Mouse (Mus musculus) CH12.LX (cell line): ENCODE measurements around the gene Ndufaf5. TPM values are rescaled to one million over a fixed set of nuclear protein-coding genes. Genes with fewer than 3 reads are reported as not detected.

Source experiments
- DNase-seq: peaks from one replicate; pipeline ENCODE4 v3.0.0-alpha.2; 2013; ENCODE audit errors: extremely low read depth
- H3K27ac ChIP-seq: 2 replicates; pipeline ENCODE4 v1.5.1; 2012; ENCODE audit warnings: low read depth, mild to moderate bottlenecking, control low read depth, moderate library complexity; ENCODE audit not compliant: insufficient read depth
- H3K27me3 ChIP-seq: replicated peaks from 2 replicates; pipeline ENCODE3; 2012; ENCODE audit warnings: inconsistent platforms
- H3K36me3 ChIP-seq, 2 experiments: replicated peaks in 1 of 2; 2 replicates each; pipeline versions ENCODE3 to v1.6.1; 2012; ENCODE audit warnings: inconsistent platforms in 1 of 2, low read length in 1 of 2, mild to moderate bottlenecking in 1 of 2, mixed read lengths in 1 of 2, moderate library complexity in 1 of 2; ENCODE audit not compliant: control insufficient read depth in 1 of 2, insufficient read depth in 1 of 2
- H3K4me1 ChIP-seq, 2 experiments: 2 replicates each; pipeline ENCODE4 v1.6.1; 2012; ENCODE audit warnings: inconsistent platforms in 1 of 2, moderate library complexity in 1 of 2; ENCODE audit not compliant: insufficient read depth in 2 of 2, control insufficient read depth in 1 of 2
- H3K4me2 ChIP-seq: 2 replicates; pipeline ENCODE4 v1.6.1; 2012; ENCODE audit warnings: low read depth, mild to moderate bottlenecking, control low read depth; ENCODE audit not compliant: poor library complexity, insufficient read depth, severe bottlenecking
- H3K4me3 ChIP-seq, 3 experiments: fragments of 150-350 bp in 1 of 3; sonication (generic) in 1 of 3; replicated peaks in 1 of 3; 2 replicates each; pipeline versions ENCODE3 to v1.5.1; 2011 to 2012; ENCODE audit warnings: low read depth in 2 of 3, low read length in 2 of 3, mild to moderate bottlenecking in 2 of 3, moderate library complexity in 2 of 3, control low read depth in 1 of 3, improper control_type of control experiment in 1 of 3, inconsistent platforms in 1 of 3, mixed read lengths in 1 of 3; ENCODE audit not compliant: poor library complexity in 1 of 3
- H3K79me2 ChIP-seq: replicated peaks from 2 replicates; pipeline ENCODE4 v1.6.1; 2012; ENCODE audit warnings: mild to moderate bottlenecking, moderate library complexity; ENCODE audit not compliant: control insufficient read depth, poor library complexity, insufficient read depth, severe bottlenecking; ENCODE audit errors: extremely low read depth
- H3K9ac ChIP-seq: 2 replicates; pipeline ENCODE4 v1.6.1; 2012; ENCODE audit warnings: low read depth, mild to moderate bottlenecking, control low read depth, moderate library complexity; ENCODE audit not compliant: insufficient read depth
- H3K9me3 ChIP-seq: replicated peaks from 2 replicates; pipeline ENCODE3; 2012; ENCODE audit warnings: low read length, inconsistent platforms, mixed read lengths
- BHLHE40 ChIP-seq: IDR thresholded peaks from 2 replicates; pipeline ENCODE4 v1.6.1; 2011; ENCODE audit warnings: mild to moderate bottlenecking, low read depth, low read length, improper control_type of control experiment
- CHD1 ChIP-seq: IDR thresholded peaks from 2 replicates; pipeline ENCODE4 v1.6.1; 2012; ENCODE audit warnings: low read depth, low read length, improper control_type of control experiment, inconsistent platforms
- CHD2 ChIP-seq: IDR thresholded peaks from 2 replicates; pipeline ENCODE4 v1.6.1; 2011; ENCODE audit warnings: low read length, improper control_type of control experiment
- CTCF ChIP-seq, 2 experiments: IDR thresholded peaks in 1 of 2; conservative IDR thresholded peaks in 1 of 2; 2 replicates each; pipeline ENCODE4 v1.5.1; 2011 to 2012; ENCODE audit warnings: low read depth in 2 of 2, low read length in 2 of 2, improper control_type of control experiment in 1 of 2, inconsistent platforms in 1 of 2, mild to moderate bottlenecking in 1 of 2, moderate library complexity in 1 of 2
- E2F4 ChIP-seq: IDR thresholded peaks from 2 replicates; pipeline ENCODE4 v1.6.1; 2011; ENCODE audit warnings: low read depth, low read length, improper control_type of control experiment; ENCODE audit not compliant: insufficient replicate concordance
- ELF1 ChIP-seq: IDR thresholded peaks from 2 replicates; pipeline ENCODE4 v1.6.1; 2014; ENCODE audit warnings: low read depth, mild to moderate bottlenecking, inconsistent platforms, low read length, improper control_type of control experiment
- EP300 ChIP-seq: IDR thresholded peaks from 2 replicates; pipeline ENCODE4 v1.6.1; 2011; ENCODE audit warnings: low read length, improper control_type of control experiment
- GABPA ChIP-seq: IDR thresholded peaks from 2 replicates; pipeline ENCODE4 v1.6.1; 2012; ENCODE audit warnings: low read depth, low read length, improper control_type of control experiment, inconsistent platforms; ENCODE audit not compliant: insufficient replicate concordance
- HCFC1 ChIP-seq: IDR thresholded peaks from 2 replicates; pipeline ENCODE4 v1.6.1; 2012; ENCODE audit warnings: low read depth, mild to moderate bottlenecking, inconsistent platforms, low read length, improper control_type of control experiment
- IRF4 ChIP-seq: IDR thresholded peaks from 2 replicates; pipeline ENCODE4 v1.6.1; 2014; ENCODE audit warnings: low read depth, mild to moderate bottlenecking, inconsistent platforms, low read length, improper control_type of control experiment
- JUN ChIP-seq: IDR thresholded peaks from 2 replicates; pipeline ENCODE4 v1.6.1; 2011; ENCODE audit warnings: low read depth, mild to moderate bottlenecking, low read length, improper control_type of control experiment, moderate library complexity; ENCODE audit not compliant: insufficient read depth
- JUND ChIP-seq: conservative IDR thresholded peaks from 2 replicates; pipeline ENCODE4 v1.6.1; 2011; ENCODE audit warnings: low read depth, low read length, improper control_type of control experiment
- KAT2A ChIP-seq: IDR thresholded peaks from 2 replicates; pipeline ENCODE4 v1.6.1; 2012; ENCODE audit warnings: low read length, improper control_type of control experiment, inconsistent platforms; ENCODE audit not compliant: insufficient replicate concordance
- MAX ChIP-seq: IDR thresholded peaks from 2 replicates; pipeline ENCODE4 v1.6.1; 2011; ENCODE audit warnings: low read length, improper control_type of control experiment
- MAZ ChIP-seq: IDR thresholded peaks from 2 replicates; pipeline ENCODE4 v1.6.1; 2012; ENCODE audit warnings: low read depth, mild to moderate bottlenecking, inconsistent platforms, low read length, improper control_type of control experiment, moderate library complexity
- MEF2A ChIP-seq: IDR thresholded peaks from 2 replicates; pipeline ENCODE4 v1.6.1; 2014; ENCODE audit warnings: low read depth, mild to moderate bottlenecking, inconsistent platforms, low read length, improper control_type of control experiment, borderline replicate concordance
- MXI1 ChIP-seq: IDR thresholded peaks from 2 replicates; pipeline ENCODE4 v1.6.1; 2011; ENCODE audit warnings: mild to moderate bottlenecking, low read depth, low read length, improper control_type of control experiment
- MYC ChIP-seq: IDR thresholded peaks from 2 replicates; pipeline ENCODE4 v1.6.1; 2011; ENCODE audit warnings: low read depth, mild to moderate bottlenecking, improper control_type of control experiment, low read length
- NELFE ChIP-seq: IDR thresholded peaks from 2 replicates; pipeline ENCODE4 v1.6.1; 2011; ENCODE audit warnings: low read depth, low read length, improper control_type of control experiment
- NRF1 ChIP-seq: IDR thresholded peaks from 2 replicates; pipeline ENCODE4 v1.6.1; 2014; ENCODE audit warnings: low read depth, mild to moderate bottlenecking, inconsistent platforms, low read length, improper control_type of control experiment, moderate library complexity
- PAX5 ChIP-seq: IDR thresholded peaks from 2 replicates; pipeline ENCODE4 v1.6.1; 2012; ENCODE audit warnings: low read length, inconsistent platforms, mixed read lengths
- POLR2A ChIP-seq: IDR thresholded peaks from 2 replicates; pipeline ENCODE4 v1.6.1; 2011; ENCODE audit warnings: low read depth, mild to moderate bottlenecking, improper control_type of control experiment, low read length
- POLR2AphosphoS2 ChIP-seq: IDR thresholded peaks from 2 replicates; pipeline ENCODE4 v1.6.1; 2011; ENCODE audit warnings: low read depth, low read length, improper control_type of control experiment
- RAD21 ChIP-seq: IDR thresholded peaks from 2 replicates; pipeline ENCODE4 v1.6.1; 2011; ENCODE audit warnings: low read depth, mild to moderate bottlenecking, low read length, improper control_type of control experiment, moderate library complexity
- RCOR1 ChIP-seq: conservative IDR thresholded peaks from 2 replicates; pipeline ENCODE4 v1.6.1; 2012; ENCODE audit warnings: low read depth, mild to moderate bottlenecking, inconsistent platforms, low read length, improper control_type of control experiment
- SIN3A ChIP-seq: IDR thresholded peaks from 2 replicates; pipeline ENCODE4 v1.6.1; 2012; ENCODE audit warnings: low read length, improper control_type of control experiment, inconsistent platforms
- TBP ChIP-seq: conservative IDR thresholded peaks from 2 replicates; pipeline ENCODE4 v1.6.1; 2011; ENCODE audit warnings: low read depth, low read length, improper control_type of control experiment
- TCF12 ChIP-seq: IDR thresholded peaks from 2 replicates; pipeline ENCODE4 v1.6.1; 2014; ENCODE audit warnings: low read depth, mild to moderate bottlenecking, inconsistent platforms, low read length, improper control_type of control experiment
- UBTF ChIP-seq: IDR thresholded peaks from 2 replicates; pipeline ENCODE4 v1.6.1; 2012; ENCODE audit warnings: low read depth, mild to moderate bottlenecking, inconsistent platforms, low read length, improper control_type of control experiment, moderate library complexity
- USF1 ChIP-seq: IDR thresholded peaks from 2 replicates; pipeline ENCODE4 v1.6.1; 2014; ENCODE audit warnings: low read depth, mild to moderate bottlenecking, inconsistent platforms, low read length, improper control_type of control experiment
- USF2 ChIP-seq: conservative IDR thresholded peaks from 2 replicates; pipeline ENCODE4 v1.6.1; 2011; ENCODE audit warnings: low read depth, low read length, improper control_type of control experiment
- ZC3H11A ChIP-seq: IDR thresholded peaks from 2 replicates; pipeline ENCODE4 v1.6.1; 2012; ENCODE audit warnings: low read depth, mild to moderate bottlenecking, inconsistent platforms, low read length, improper control_type of control experiment
- ZKSCAN1 ChIP-seq: IDR thresholded peaks from 2 replicates; pipeline ENCODE4 v1.6.1; 2012; ENCODE audit warnings: low read depth, inconsistent platforms, low read length, improper control_type of control experiment, borderline replicate concordance
- ZMIZ1 ChIP-seq: IDR thresholded peaks from 2 replicates; pipeline ENCODE4 v1.6.1; 2012; ENCODE audit warnings: low read depth, mild to moderate bottlenecking, inconsistent platforms, low read length, improper control_type of control experiment
- ZNF384 ChIP-seq: IDR thresholded peaks from 2 replicates; pipeline ENCODE4 v1.6.1; 2012; ENCODE audit warnings: low read depth, low read length, improper control_type of control experiment, inconsistent platforms
- dilution Hi-C: fragments of 300-500 bp; cut with MboI; formaldehyde crosslinking; loops from 2 replicates; pipeline ENCODE4 v1.14.3; 2020; ENCODE audit warnings: low sequenced_read_pairs; ENCODE audit not compliant: extremely low pct_unique_long_range_greater_than_20kb, extremely low pct_ligation_motif_present
- in situ Hi-C: fragments of 300-500 bp; cut with MboI; formaldehyde crosslinking; loops from 3 replicates; pipeline ENCODE4 v1.14.3; 2019; ENCODE audit warnings: low sequenced_read_pairs, low pct_ligation_motif_present, low pct_unique_long_range_greater_than_20kb, mixed read lengths
- polyA plus RNA-seq: library from polyadenylated mRNA; unstranded; fragments of >175 nt; gene quantifications from 2 replicates; pipeline ENCODE4 v1.2.1, GENCODE M21; 2012; ENCODE audit warnings: low read depth; ENCODE audit not compliant: insufficient read length
- total RNA-seq, 2 experiments: library from RNA; depleted of rRNA; stranded (reverse); fragments of 300-350 nt in 1 of 2; fragments of >200 nt in 1 of 2; gene quantifications; 2 replicates each; pipeline ENCODE4 v1.2.3; 2012 to 2014

Ndufaf5 gene
- total RNA-seq (2012; rRNA removed): 19.3 and 26.4 TPM in 2 replicates
- total RNA-seq (2014; rRNA removed): 39.5 and 40.5 TPM in 2 replicates
- 21.1 and 23.3 TPM in 2 replicates for polyA plus RNA-seq

DNA sequence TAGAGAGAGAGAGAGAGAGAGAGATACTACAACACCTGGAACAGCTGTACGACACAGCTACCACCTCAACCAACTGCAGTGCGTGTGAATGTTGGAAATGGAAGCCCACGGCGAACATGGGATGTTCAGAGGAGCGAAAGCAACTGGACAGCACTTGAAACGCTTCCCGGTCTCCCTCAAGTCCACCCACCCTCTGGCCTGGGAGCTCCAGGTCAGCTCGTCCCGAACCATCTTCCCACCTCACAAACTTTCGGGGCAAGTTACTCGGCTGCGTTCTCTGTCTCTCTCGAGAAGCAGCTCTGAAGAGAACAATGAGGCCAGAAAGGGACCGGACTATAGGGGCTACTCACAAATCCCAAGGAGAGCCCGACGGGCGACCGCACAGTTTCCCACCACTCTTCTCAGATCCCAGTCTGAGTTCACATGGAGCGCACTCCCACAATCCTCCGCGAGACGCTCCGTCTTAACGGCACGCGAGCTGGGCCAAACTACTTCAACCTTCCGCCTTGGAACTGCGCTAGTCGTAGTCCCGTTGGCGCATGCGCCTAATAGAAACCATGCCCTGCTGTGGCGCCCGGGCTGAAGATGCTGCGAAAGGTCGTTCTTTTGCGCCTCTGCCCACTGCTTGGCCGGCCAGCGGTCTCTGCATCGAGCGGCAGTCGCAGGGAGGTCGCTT, at the start of gene Ndufaf5, which contains the start of gene Esf1:
Gene Ndufaf5 (plus strand): TSS at position 523 of the 676 bp plus-strand sequence.
Gene Esf1 (minus strand): TSS at position 438 of the 676 bp plus-strand sequence.
- TF ChIP-seq UBTF (no peak), ELF1 (peak; percentile 90), TCF12 (peak; percentile 71), SIN3A (peak; percentile 92), ZKSCAN1 (no peak), ZC3H11A (no peak), MAX (peak; percentile 91), TBP (peak; percentile 69), POLR2AphosphoS2 (0 out of 2 replicates have a peak, but pooled peaks have one; percentile 39), CHD2 (no peak), USF1 (no peak), E2F4 (no peak), ZNF384 (no peak), GABPA (no peak; the same call in 1 of the 2 replicates), RAD21 (no peak), BHLHE40 (peak; percentile 53; the same call in 1 of the 2 replicates), MAZ (no peak), HCFC1 (peak; percentile 92), CTCF (conservative IDR thresholded peaks at IDR 0.05 in 1 of 2, IDR thresholded peaks at IDR 0.05 in 1 of 2; ENCODE audit: low read depth in 2 of 2, low read length in 2 of 2) (no peak), IRF4 (peak; percentile 62; the same call in 1 of the 2 replicates), KAT2A (peak; percentile 84; the same call in 1 of the 2 replicates), ZMIZ1 (no peak), MYC (peak; percentile 87), JUN (no peak), USF2 (no peak), POLR2A (peak; percentile 91), EP300 (no peak), MXI1 (peak; percentile 93), PAX5 (no peak), CHD1 (no peak), MEF2A (peak; percentile 56; the same call in 1 of the 2 replicates), JUND (no peak), RCOR1 (no peak), NELFE (peak; percentile 74), NRF1 (peak; percentile 87)
- Histone ChIP-seq H3K27ac (peak within 1 kb of the TSS; percentile 62), H3K4me1 (peaks cover 3 to 37% of the 10 kb centered on the region in 2 experiments; a peak in 3 of 4 replicates), H3K79me2 (peaks cover 45% of the 10 kb centered on the region), H3K36me3 (peaks cover 13 to 27% of the 10 kb centered on the region in 2 experiments), H3K9me3 (no peaks in the 10 kb centered on the region), H3K4me2 (peak within 1 kb of the TSS; percentile 100), H3K27me3 (no peaks in the 10 kb centered on the region), H3K4me3 (peak within 1 kb of the TSS; percentile 83 to 100 (median 95)), H3K9ac (peak within 1 kb of the TSS; percentile 90)
- dilution Hi-C loops: no loop called here
- in situ Hi-C loops: no loop called here
- DNase-seq: peak; percentile 97
